Mouse (Mus musculus): ENCODE measurements at regions not wholly inside any gene's neighbourhood (a gene's known extent, or its start where the extent isn't known, plus 50 kb on each side); places are given as distances from the start of the nearest gene placed in this dataset.

DNA sequence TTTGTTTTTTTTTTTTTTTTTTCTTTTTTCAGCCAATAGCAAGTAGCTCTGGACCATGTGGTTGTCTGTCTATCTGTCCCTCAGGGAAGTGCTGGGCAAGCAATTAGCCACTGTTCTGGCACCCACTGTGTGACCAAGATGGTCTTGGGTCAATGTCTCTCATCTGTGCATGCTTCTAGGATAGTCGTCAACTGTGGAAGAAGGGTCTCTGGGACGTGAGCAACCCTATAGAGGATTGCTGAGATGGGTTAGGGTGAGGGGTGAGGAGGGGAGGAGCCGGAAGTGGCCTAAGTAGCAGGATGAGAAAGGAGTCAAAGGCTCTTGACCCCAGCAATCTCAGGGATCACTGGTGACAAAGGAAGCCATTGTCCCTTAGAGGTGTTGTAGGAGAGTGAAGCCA, 259.6 kb downstream of the Foxo1 start:
- TF ChIP-seq CTCF (conservative IDR thresholded peaks at IDR 0.05; ENCODE audit: insufficient read depth, insufficient read length, low read depth, low read length) (no peak), POLR2A (IDR thresholded peaks at IDR 0.05; ENCODE audit: low read depth, low read length) (no peak)

Measured in kidney, adult 2 months (tissue).